Mouse (Mus musculus): ENCODE measurements around the gene Mars2.

DNA sequence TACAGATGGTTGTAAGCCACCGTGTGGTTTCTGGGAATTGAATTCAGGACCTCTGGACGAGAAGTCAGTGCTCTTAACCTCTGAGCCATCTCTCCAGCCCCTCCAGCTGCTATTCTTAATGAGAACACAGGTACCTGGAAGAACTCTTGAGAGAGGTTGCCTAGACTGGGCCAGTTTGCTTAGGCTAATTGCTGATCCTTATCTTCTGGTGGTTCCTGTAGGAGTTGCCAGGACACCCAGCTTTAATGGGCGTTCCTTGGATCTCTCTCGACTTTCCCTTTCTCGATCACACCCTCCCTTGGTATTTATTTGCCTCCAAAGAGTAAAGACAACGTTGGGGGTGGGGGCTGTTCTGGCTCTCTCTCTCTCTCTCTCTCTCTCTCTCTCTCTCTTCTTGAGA, 23.5 kb upstream of the Mars2 start:
- TF ChIP-seq POLR2A (IDR thresholded peaks at IDR 0.05; ENCODE audit: control insufficient read depth, low read depth, low read length), result no peak
- TF ChIP-seq CTCF (IDR thresholded peaks at IDR 0.05; ENCODE audit: control insufficient read depth, insufficient read depth, insufficient replicate concordance, low read depth, low read length), result no peak
